8 mouse cellular contexts compared by ENCODE assay signal in genomic region chr2:120976308-120976707, GRCm38 (mm10). TPM values are rescaled to one million over a fixed set of nuclear protein-coding genes. Genes with fewer than 3 reads are reported as not detected.
DNase-seq lines count a peak whose midpoint lies in the region; ATAC-seq and TF ChIP-seq lines count a peak whose summit lies in the region.

No protein-coding gene starts in this region.

- H3K9ac ChIP-seq in heart, embryonic 13.5 days, result no peak overlapping the region

- intact Hi-C loops in gastrocnemius, postnatal 14 days (cut with DNase I; ENCODE audit: low total_unique reads), result no loop called here

- peaks cover 7% of the 10 kb centered on the region for H3K27me3 ChIP-seq in heart, embryonic 13.5 days (replicated peaks)
- H3K27me3 ChIP-seq in G1E (ENCODE audit: insufficient read depth, low read length), result no peaks in the 10 kb centered on the region
- H3K27me3 ChIP-seq in megakaryocyte, embryonic 14.5 days (replicated peaks), result no peaks in the 10 kb centered on the region

- H3K36me3 ChIP-seq in heart, embryonic 13.5 days, result no peaks in the 10 kb centered on the region
- peaks cover 13% of the 10 kb centered on the region for H3K36me3 ChIP-seq in G1E (replicated peaks)
- peaks cover 7% of the 10 kb centered on the region for H3K36me3 ChIP-seq in megakaryocyte, embryonic 14.5 days (replicated peaks; ENCODE audit: low read length)

- WGBS in heart, embryonic 13.5 days, result 50% methylated on average over 4 of the region's 4 CpGs

- H3K4me2 ChIP-seq in heart, embryonic 13.5 days, result peak overlapping the region; percentile 94

- no peak overlapping the region for H3K27ac ChIP-seq in heart, embryonic 13.5 days (replicated peaks)

- H3K4me3 ChIP-seq in heart, embryonic 13.5 days, result peak overlapping the region; percentile 84
- H3K4me3 ChIP-seq in G1E (ENCODE audit: low read depth, low read length), result no peak overlapping the region
- peak overlapping the region; percentile 98 for H3K4me3 ChIP-seq in megakaryocyte, embryonic 14.5 days (replicated peaks)

- no peaks in the 10 kb centered on the region for H3K9me3 ChIP-seq in heart, embryonic 13.5 days
- no peaks in the 10 kb centered on the region for H3K9me3 ChIP-seq in G1E (replicated peaks)
- no peaks in the 10 kb centered on the region for H3K9me3 ChIP-seq in megakaryocyte, embryonic 14.5 days

- ATAC-seq in heart, embryonic 13.5 days (ENCODE audit: extremely low read depth, insufficient number of reproducible peaks, low FRiP score, low TSS enrichment), result no peak
- no peak for ATAC-seq in G1E (ENCODE audit: extremely low read depth, insufficient number of reproducible peaks, low FRiP score, poor library complexity, severe bottlenecking)
- ATAC-seq in erythroid progenitor cell, adult 5-6 weeks (replicated peaks; ENCODE audit: low FRiP score, poor library complexity, severe bottlenecking), result peak; percentile 62

- DNase-seq in heart, adult 18-20 months, result no peak
- peak; percentile 24 for DNase-seq in G1E (ENCODE audit: low spot score)
- no peak for DNase-seq in urinary bladder, adult 18-20 months (ENCODE audit: low spot score in 2 of 2)
- no peak for DNase-seq in adrenal gland, postnatal 36 days
- no peak for DNase-seq in gastrocnemius, postnatal 14 days

- H3K4me1 ChIP-seq in heart, embryonic 13.5 days, result peaks cover 5% of the 10 kb centered on the region
- H3K4me1 ChIP-seq in G1E (ENCODE audit: insufficient read depth, low read depth, low read length), result peaks cover 19% of the 10 kb centered on the region
- H3K4me1 ChIP-seq in megakaryocyte, embryonic 14.5 days, result peaks cover 25% of the 10 kb centered on the region

- peak; percentile 17; the same call in 1 of the 2 replicates for TF ChIP-seq CTCF in G1E (IDR thresholded peaks at IDR 0.05; ENCODE audit: low read depth, low read length)

RNA-seq across cellular contexts. Expression of gene Tmem62, which starts 0.5 kb away (rescaled TPM):
- 1.9 and 2.3 TPM in 2 replicates for polyA plus RNA-seq in heart, embryonic 13.5 days (2015; fragmentation: Nextera tagmentation; extraction: Ambion mirVana)
- 1 to 10 TPM; 3.3 to 3.5 TPM for total RNA-seq in heart, adult 18-20 months (2021)
- total RNA-seq in G1E (2014; fragmentation: Nextera tagmentation) (16.9 and 22.8 TPM in 2 replicates), G1E (2017) (16.7 and 19.5 TPM in 2 replicates)
- 1.7 and 2.1 TPM in 2 replicates for polyA plus RNA-seq in G1E (2012)
- 3.2 and 5.0 TPM in 2 replicates for total RNA-seq in erythroid progenitor cell, adult 5-6 weeks (2015; ENCODE audit: low replicate concordance)
- 3.7 and 8.4 TPM in 2 replicates for total RNA-seq in erythroid progenitor cell, adult 5-6 weeks (2017; ENCODE audit: low replicate concordance)
- polyA plus RNA-seq in megakaryocyte, embryonic 14.5 days (2012; ENCODE audit: insufficient read depth, low replicate concordance), result 0.64 and 1.4 TPM in 2 replicates
- total RNA-seq in adrenal gland, postnatal 36 days (2021), result 10 to 100 TPM; 10.6 to 23.8 TPM
- total RNA-seq in gastrocnemius, postnatal 14 days (2021), result 1 to 10 TPM; 2.2 to 3.0 TPM

RNA-seq across cellular contexts. Expression of gene Ubr1, which starts 5.8 kb away (rescaled TPM):
- polyA plus RNA-seq in heart, embryonic 13.5 days (2015; fragmentation: Nextera tagmentation; extraction: Ambion mirVana), result 18.3 and 21.6 TPM in 2 replicates
- 10 to 100 TPM; 18.9 to 21.4 TPM for total RNA-seq in heart, adult 18-20 months (2021)
- 49.1 and 49.4 TPM in 2 replicates for total RNA-seq in G1E (2014; fragmentation: Nextera tagmentation)
- total RNA-seq in G1E (2017), result 27.6 and 33.2 TPM in 2 replicates
- polyA plus RNA-seq in G1E (2012), result 19.7 and 26.5 TPM in 2 replicates
- 14.4 and 32.3 TPM in 2 replicates for total RNA-seq in erythroid progenitor cell, adult 5-6 weeks (2015; ENCODE audit: low replicate concordance)
- 25.4 and 53.9 TPM in 2 replicates for total RNA-seq in erythroid progenitor cell, adult 5-6 weeks (2017; ENCODE audit: low replicate concordance)
- polyA plus RNA-seq in megakaryocyte, embryonic 14.5 days (2012; ENCODE audit: insufficient read depth, low replicate concordance), result 3.7 TPM in 1 of 2 replicates, not detected in the other
- total RNA-seq in adrenal gland, postnatal 36 days (2021), result 10 to 100 TPM; 31.9 to 36.2 TPM
- total RNA-seq in gastrocnemius, postnatal 14 days (2021), result 10 to 100 TPM; 18.5 to 20.0 TPM

RNA-seq across cellular contexts. Expression of gene Ccndbp1, which starts 31.9 kb away (rescaled TPM):
- polyA plus RNA-seq in heart, embryonic 13.5 days (2015; fragmentation: Nextera tagmentation; extraction: Ambion mirVana), result 37.3 and 38.3 TPM in 2 replicates
- 10 to 100 TPM; 32.5 to 35.2 TPM for total RNA-seq in heart, adult 18-20 months (2021)
- total RNA-seq in G1E (2014; fragmentation: Nextera tagmentation) (53.7 and 55.4 TPM in 2 replicates), G1E (2017) (66.2 and 70.5 TPM in 2 replicates)
- 8.0 and 14.7 TPM in 2 replicates for polyA plus RNA-seq in G1E (2012)
- total RNA-seq in erythroid progenitor cell, adult 5-6 weeks (2015; ENCODE audit: low replicate concordance), result 117 and 123 TPM in 2 replicates
- 86.5 and 101 TPM in 2 replicates for total RNA-seq in erythroid progenitor cell, adult 5-6 weeks (2017; ENCODE audit: low replicate concordance)
- 3.2 and 12.3 TPM in 2 replicates for polyA plus RNA-seq in megakaryocyte, embryonic 14.5 days (2012; ENCODE audit: insufficient read depth, low replicate concordance)
- total RNA-seq in adrenal gland, postnatal 36 days (2021), result 10 to 100 TPM; 41.7 to 50.2 TPM
- 10 to 100 TPM; 15.0 to 16.5 TPM for total RNA-seq in gastrocnemius, postnatal 14 days (2021)
